In genomic region chr2:68439614-68440013, GRCm38 (mm10) we compare ENCODE assay signal across 19 mouse cellular contexts. TPM values are rescaled to one million over a fixed set of nuclear protein-coding genes. Genes with fewer than 3 reads are reported as not detected.
DNase-seq lines count a peak whose midpoint lies in the region.
"Had no signal": no experiment of that assay in that cellular context is flagged by ENCODE, and none has a peak within 500 bp of the region (broad histone marks: within the 10 kb centered on the region; RNA-seq: fewer than 3 reads in every experiment).

No protein-coding gene starts in this region.

- intact Hi-C loops in left cerebral cortex, postnatal 4 days (cut with DNase I), result no loop called here

- peak; percentile 44 for DNase-seq in cerebellum, adult 11-12 months
- DNase-seq in cerebellum, adult 8-10 months, result no peak
- DNase-seq in cerebellum, postnatal 25 days, result peak; percentile 46 to 67
- no peak for DNase-seq in cerebellum, adult 9-11 months
- DNase-seq in left cerebral cortex, postnatal 4 days, result peak; percentile 19
- no peak for DNase-seq in left cerebral cortex, adult 9 months (ENCODE audit: low spot score in 2 of 2)
- DNase-seq in thymus, postnatal 25 days, result no peak
- DNase-seq: adrenal gland, postnatal 10 days; adrenal gland, postnatal 36 days; B cell, adult 2 months; embryo, embryonic 11 days; forebrain, postnatal 0 days; gastrocnemius, adult 2 months; gastrocnemius, postnatal 14 days; heart, adult 18-20 months; heart, postnatal 14 days; heart, postnatal 4 days; kidney, adult 18-20 months had no signal

RNA-seq across cellular contexts. Expression of gene Stk39, which starts 32.5 kb away (rescaled TPM):
- 10 to 100 TPM; 48.2 to 53.6 TPM for total RNA-seq in left cerebral cortex, postnatal 4 days (2021)
- total RNA-seq: CH12.LX had no signal

Comparison
In these comparisons a context has a peak if more than half of its experiments do, and no peak if none do; other contexts are left out.
1. DNase-seq: peak in cerebellum, adult 11-12 months (single experiment), cerebellum, postnatal 25 days (2 of 2) and left cerebral cortex, postnatal 4 days (single experiment); none in cerebellum, adult 8-10 months (single experiment), cerebellum, adult 9-11 months (single experiment), left cerebral cortex, adult 9 months (0 of 2) and thymus, postnatal 25 days (single experiment).